Mouse (Mus musculus): ENCODE results near the gene Trappc1.

Trappc1 gene

GRCm38 (mm10) chr11:69370817-69371215, 47.0 kb downstream of the Trappc1 start:
- DNase-seq, result no peak

DNA sequence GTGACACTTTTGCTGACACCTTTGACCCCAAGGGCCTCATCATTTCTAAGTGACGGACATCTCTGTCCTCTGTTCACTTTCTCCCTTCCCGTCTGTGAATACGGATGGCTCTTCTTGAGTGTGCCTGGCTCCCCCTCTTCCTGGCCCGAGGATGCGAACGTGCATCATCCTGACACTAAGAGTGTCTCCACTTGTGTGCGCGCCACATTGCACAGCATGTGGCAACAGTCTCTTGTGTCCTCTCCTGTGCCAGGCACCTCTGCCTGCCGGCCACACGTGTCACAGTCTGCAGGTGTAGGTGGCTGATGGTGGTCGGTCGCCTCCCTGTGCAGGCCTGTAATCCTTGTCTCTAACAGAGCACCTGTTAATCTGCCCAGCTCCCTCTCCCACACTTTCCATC, 47.8 kb downstream of the Trappc1 start:
- no peak for DNase-seq

DNA sequence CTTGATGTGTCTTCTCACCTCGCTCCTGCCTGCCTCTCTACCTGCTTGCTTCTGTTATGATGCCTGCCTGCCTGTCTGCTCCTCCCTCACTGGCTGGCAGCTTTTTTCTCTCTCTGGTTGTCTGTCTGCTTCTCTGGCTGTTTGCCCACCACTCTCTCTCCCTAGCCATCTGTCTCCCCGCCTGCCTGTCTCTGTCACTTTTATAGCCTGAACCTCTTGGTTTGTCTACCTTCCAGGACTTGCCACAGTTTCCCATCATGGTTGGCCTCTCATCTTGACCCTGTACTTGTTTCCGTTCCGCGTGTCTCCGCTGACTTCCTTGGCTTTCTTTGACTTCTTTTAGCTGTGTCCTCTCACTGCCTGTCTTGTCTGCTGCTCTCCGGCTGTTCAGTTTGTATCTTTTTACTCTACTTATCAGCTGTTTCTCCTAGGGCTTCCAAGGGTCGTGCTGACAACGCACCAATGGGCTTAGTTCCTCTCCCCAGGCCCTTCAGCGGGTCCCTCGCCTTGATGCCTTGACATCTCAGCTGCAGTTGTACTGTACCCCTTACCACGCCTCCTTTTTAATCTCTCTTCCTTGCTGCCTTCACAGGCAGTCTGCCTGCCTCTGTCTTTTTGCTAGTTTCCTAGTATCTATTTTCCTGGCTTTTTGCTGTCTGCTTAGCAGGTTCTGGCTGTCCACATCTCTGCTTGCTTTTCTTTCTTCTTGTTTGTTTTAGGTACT, 48.4 kb downstream of the Trappc1 start:
- peak; percentile 88 for DNase-seq

DNA sequence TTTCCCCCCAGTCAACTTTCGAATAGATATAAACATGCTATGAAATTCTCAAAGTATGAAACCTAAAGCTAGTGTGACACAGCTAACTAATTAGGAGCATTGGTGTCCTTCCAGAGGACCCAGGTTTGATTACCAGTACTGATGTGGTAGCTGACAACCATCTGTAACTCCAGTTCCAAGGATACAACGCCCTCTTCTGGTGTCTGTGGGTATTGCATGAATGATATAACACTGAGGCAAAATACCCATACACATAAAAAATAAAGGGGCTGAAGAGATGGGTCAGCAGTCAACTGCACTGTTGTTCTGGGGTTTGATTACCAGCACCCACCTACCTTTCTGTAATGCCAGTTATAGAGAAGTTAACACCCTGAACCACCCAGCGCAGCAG, 49.0 kb downstream of the Trappc1 start:
- DNase-seq, result no peak

DNA sequence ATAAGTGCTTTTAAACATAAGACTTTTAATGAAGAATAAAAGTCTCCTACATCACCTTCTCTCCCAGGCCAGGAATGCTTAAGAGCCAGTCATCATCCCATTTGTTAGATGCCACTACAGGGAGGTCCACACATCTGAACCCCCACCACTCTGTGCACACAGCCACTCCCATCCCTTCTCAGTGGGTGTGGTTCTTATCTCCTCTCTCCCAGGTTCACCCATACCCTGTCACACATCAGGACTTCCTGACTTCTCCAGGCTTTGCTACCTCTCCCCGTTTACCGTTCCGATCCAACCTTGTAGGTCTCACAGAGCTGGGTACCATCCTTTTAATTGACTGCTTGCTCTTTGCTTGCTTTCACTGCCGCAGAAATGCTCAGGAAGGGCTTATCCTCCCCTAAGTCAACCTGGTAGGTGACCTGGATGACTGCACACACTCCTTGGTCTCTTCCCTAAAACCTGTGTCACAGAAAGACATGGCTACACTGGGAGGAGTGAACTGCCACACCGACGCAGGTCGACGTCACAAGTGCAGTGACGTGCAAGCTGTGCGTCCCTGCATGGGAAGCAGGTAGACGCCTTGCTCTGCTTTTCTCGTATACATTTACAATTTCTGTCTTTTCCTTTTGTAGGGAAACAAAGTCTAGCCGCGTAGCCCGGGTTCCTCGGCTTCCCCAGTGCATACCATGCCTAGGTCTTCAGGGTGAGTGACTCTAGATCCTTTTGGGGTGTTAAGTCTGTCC, 49.6 kb downstream of the Trappc1 start:
- no peak for DNase-seq
